22 mouse cellular contexts compared by ENCODE assay signal in the genomic region with DNA sequence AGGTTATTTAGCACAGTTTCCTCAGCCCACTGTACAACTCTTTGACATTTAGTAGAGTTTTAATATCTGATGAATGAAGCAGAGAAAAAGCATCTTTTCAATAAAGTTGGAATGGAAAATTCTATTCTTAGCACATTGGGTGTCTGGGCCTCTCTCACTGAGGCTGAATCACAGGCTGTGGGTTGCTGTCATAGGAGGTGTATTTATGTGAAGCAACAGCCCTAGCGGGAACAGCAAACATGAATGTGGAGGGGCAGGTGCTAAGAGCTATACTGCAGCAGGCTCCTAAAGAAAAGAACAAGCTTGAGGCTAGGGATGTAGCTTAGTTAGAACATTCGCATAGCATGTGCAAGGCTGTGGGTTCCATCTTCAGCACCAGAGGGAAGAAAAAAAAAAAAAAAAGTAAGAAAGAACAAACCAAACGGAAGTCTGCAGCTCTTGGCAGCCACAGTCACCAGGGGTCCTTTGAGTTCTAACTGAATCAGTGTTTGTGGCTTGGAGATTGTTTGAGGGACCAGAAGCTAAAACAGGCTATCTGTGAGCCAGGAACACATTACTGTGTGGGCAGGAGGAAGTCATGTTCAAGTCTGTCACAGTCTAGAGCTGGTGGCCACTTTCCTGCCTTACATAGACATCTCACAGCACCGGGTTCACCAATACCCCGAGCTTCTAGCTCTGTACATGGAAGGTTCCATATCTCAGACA. TPM values are rescaled to one million over a fixed set of nuclear protein-coding genes. Genes with fewer than 3 reads are reported as not detected.
DNase-seq lines count a peak whose midpoint lies in the region; ATAC-seq and TF ChIP-seq lines count a peak whose summit lies in the region.
"Had no signal": no experiment of that assay in that cellular context is flagged by ENCODE, and none has a peak within 500 bp of the region (broad histone marks: within the 10 kb centered on the region; RNA-seq: fewer than 3 reads in every experiment).

No protein-coding gene starts in this region.

- peak; percentile 28 for ATAC-seq in activated CD4-positive, CD25-positive, alpha-beta regulatory T cell, adult 4 months
- ATAC-seq in stomach, postnatal 0 days (ENCODE audit: low FRiP score, low TSS enrichment): no peak
- ATAC-seq: Patski had no signal

- intact Hi-C loops in left cerebral cortex, postnatal 10 days (cut with DNase I): no loop called here
- intact Hi-C loops in left cerebral cortex, adult 2 months (cut with DNase I): loop anchor here (1.0 kb wide), 1 partner anchor 17 kb away; no protein-coding TSS in a partner anchor

- H3K9me3 ChIP-seq in stomach, postnatal 0 days (ENCODE audit: control insufficient read depth, low read length): no peaks in the 10 kb centered on the region
- H3K9me3 ChIP-seq in forebrain, embryonic 10.5 days: no peaks in the 10 kb centered on the region
- H3K9me3 ChIP-seq: limb, embryonic 13.5 days; neural tube, embryonic 15.5 days had no signal

- no peaks in the 10 kb centered on the region for H3K36me3 ChIP-seq in stomach, postnatal 0 days (ENCODE audit: control insufficient read depth, insufficient read depth, low read length)
- H3K36me3 ChIP-seq in forebrain, embryonic 10.5 days (replicated peaks): no peaks in the 10 kb centered on the region
- H3K36me3 ChIP-seq: limb, embryonic 13.5 days; neural tube, embryonic 15.5 days had no signal

- H3K27ac ChIP-seq in left cerebral cortex, adult 2 months: peak overlapping the region; percentile 57
- no peak overlapping the region for H3K27ac ChIP-seq in stomach, postnatal 0 days (replicated peaks)
- H3K27ac ChIP-seq in forebrain, embryonic 10.5 days: no peak overlapping the region
- H3K27ac ChIP-seq: gastrocnemius, adult 2 months; kidney, postnatal 0 days; limb, embryonic 13.5 days; neural tube, embryonic 15.5 days had no signal

- no peak overlapping the region for H3K9ac ChIP-seq in stomach, postnatal 0 days (ENCODE audit: low read length)
- H3K9ac ChIP-seq: limb, embryonic 13.5 days; neural tube, embryonic 15.5 days had no signal

- no peaks in the 10 kb centered on the region for H3K27me3 ChIP-seq in stomach, postnatal 0 days (ENCODE audit: control insufficient read depth, insufficient read depth, low read length)
- no peaks in the 10 kb centered on the region; the same call in 1 of the 2 replicates for H3K27me3 ChIP-seq in forebrain, embryonic 10.5 days (ENCODE audit: poor library complexity, severe bottlenecking)

- DNase-seq in left cerebral cortex, adult 18-20 months (ENCODE audit: low spot score in 2 of 2): peak; percentile 47 to 65
- no peak for DNase-seq in left cerebral cortex, postnatal 10 days (ENCODE audit: extremely low spot score in 1 of 2, low spot score in 2 of 2)
- DNase-seq in left cerebral cortex, adult 2 months (ENCODE audit: extremely low spot score in 1 of 2, low spot score in 2 of 2): peak; percentile 26 to 55
- peak; percentile 19 for DNase-seq in thymus, postnatal 25 days
- DNase-seq in stomach, postnatal 0 days (ENCODE audit: low spot score): no peak
- DNase-seq in adrenal gland, adult 8-10 months: no peak
- no peak for DNase-seq in forebrain, embryonic 10.5 days (ENCODE audit: extremely low spot score, low spot score)
- DNase-seq: adrenal gland, adult 2 months; gastrocnemius, adult 2 months; heart, postnatal 36 days; lung, adult 18-20 months had no signal

- no peak; the same call in 1 of the 2 replicates for TF ChIP-seq CTCF in left cerebral cortex, adult 2 months (IDR thresholded peaks at IDR 0.05)
- TF ChIP-seq CTCF in stomach, postnatal 0 days (IDR thresholded peaks at IDR 0.05; ENCODE audit: low read depth): no peak

- no peaks in the 10 kb centered on the region for H3K4me1 ChIP-seq in stomach, postnatal 0 days (replicated peaks; ENCODE audit: control insufficient read depth, insufficient read depth)
- H3K4me1 ChIP-seq in forebrain, embryonic 10.5 days: no peaks in the 10 kb centered on the region
- H3K4me1 ChIP-seq: limb, embryonic 13.5 days; neural tube, embryonic 15.5 days had no signal

- H3K4me3 ChIP-seq in left cerebral cortex, adult 2 months: no peak overlapping the region
- no peak overlapping the region for H3K4me3 ChIP-seq in stomach, postnatal 0 days (ENCODE audit: low read depth, low read length)
- no peak overlapping the region for H3K4me3 ChIP-seq in forebrain, embryonic 10.5 days
- H3K4me3 ChIP-seq: erythroblast, embryonic 14.5 days; gastrocnemius, adult 2 months; limb, embryonic 13.5 days; megakaryocyte, embryonic 14.5 days; neural tube, embryonic 15.5 days had no signal

- TF ChIP-seq EP300 in stomach, postnatal 0 days (optimal IDR thresholded peaks at IDR 0.05): no peak

- WGBS in stomach, postnatal 0 days: 64% methylated on average over 5 of the region's 5 CpGs
- WGBS in forebrain, embryonic 10.5 days: 81% methylated on average over 5 of the region's 5 CpGs

- H3K4me2 ChIP-seq in stomach, postnatal 0 days (replicated peaks; ENCODE audit: low read depth): no peak overlapping the region
- H3K4me2 ChIP-seq: limb, embryonic 13.5 days; neural tube, embryonic 15.5 days had no signal

RNA-seq across cellular contexts. Expression of a gene that starts 7.8 kb away (rescaled TPM):
- 10 to 100 TPM; 22.0 to 23.4 TPM for total RNA-seq in left cerebral cortex, adult 18-20 months (2021)
- 10 to 100 TPM; 18.8 to 22.7 TPM for total RNA-seq in left cerebral cortex, postnatal 10 days (2021)
- 10 to 100 TPM; 53.6 to 68.7 TPM for polyA plus RNA-seq in activated CD4-positive, CD25-positive, alpha-beta regulatory T cell, adult 4 months (2017; shearing (Covaris generic))
- total RNA-seq in left cerebral cortex, adult 2 months (2021): 10 to 100 TPM; 19.3 to 24.4 TPM
- 47.2 and 48.9 TPM in 2 replicates for polyA plus RNA-seq in stomach, postnatal 0 days (2015; fragmentation: Nextera tagmentation; extraction: Ambion mirVana)
- 10 to 100 TPM; 55.8 to 65.6 (median 58.6) TPM for total RNA-seq in adrenal gland, adult 8-10 months (2022)
- polyA plus RNA-seq in forebrain, embryonic 10.5 days (2016; fragmentation: Nextera tagmentation; extraction: Ambion mirVana): 142 and 145 TPM in 2 replicates

RNA-seq across cellular contexts. Expression of a gene that starts 31.5 kb away (rescaled TPM):
- not detected for total RNA-seq in left cerebral cortex, adult 18-20 months (2021)
- under 1 TPM in 1 of 2 experiments, not detected in 1; 0.53 TPM for total RNA-seq in left cerebral cortex, postnatal 10 days (2021)
- polyA plus RNA-seq in activated CD4-positive, CD25-positive, alpha-beta regulatory T cell, adult 4 months (2017; shearing (Covaris generic)): not detected
- total RNA-seq in left cerebral cortex, adult 2 months (2021): under 1 TPM; 0.25 to 0.30 TPM
- polyA plus RNA-seq in stomach, postnatal 0 days (2015; fragmentation: Nextera tagmentation; extraction: Ambion mirVana): not detected in 2 replicates
- under 1 TPM in 1 of 4 experiments, not detected in 3; 0.18 TPM for total RNA-seq in adrenal gland, adult 8-10 months (2022)
- polyA plus RNA-seq in forebrain, embryonic 10.5 days (2016; fragmentation: Nextera tagmentation; extraction: Ambion mirVana): 0.10 TPM in 1 of 2 replicates, not detected in the other
- total RNA-seq: adrenal gland, adult 2 months; gastrocnemius, adult 2 months; heart, adult 8-10 months; heart, postnatal 36 days; monocyte, adult 5-6 weeks had no signal
- polyA plus RNA-seq: adrenal gland, adult 2 months; erythroblast, embryonic 14.5 days; Patski; stomach, embryonic 16.5 days had no signal

RNA-seq across cellular contexts. Expression of a gene that starts 35.4 kb away (rescaled TPM):
- total RNA-seq in left cerebral cortex, adult 18-20 months (2021): 100 to 1,000 TPM; 525 to 560 TPM
- total RNA-seq in left cerebral cortex, postnatal 10 days (2021): 100 to 1,000 TPM; 234 to 238 TPM
- not detected for polyA plus RNA-seq in activated CD4-positive, CD25-positive, alpha-beta regulatory T cell, adult 4 months (2017; shearing (Covaris generic))
- 100 to 1,000 TPM; 530 to 532 TPM for total RNA-seq in left cerebral cortex, adult 2 months (2021)
- 1.8 and 3.0 TPM in 2 replicates for polyA plus RNA-seq in stomach, postnatal 0 days (2015; fragmentation: Nextera tagmentation; extraction: Ambion mirVana)
- total RNA-seq in adrenal gland, adult 8-10 months (2022): 1 to 10 TPM; 5.0 to 9.1 (median 7.2) TPM
- 0.30 and 0.73 TPM in 2 replicates for polyA plus RNA-seq in forebrain, embryonic 10.5 days (2016; fragmentation: Nextera tagmentation; extraction: Ambion mirVana)
- total RNA-seq: monocyte, adult 5-6 weeks had no signal
- polyA plus RNA-seq: erythroblast, embryonic 14.5 days; Patski had no signal

RNA-seq across cellular contexts. Expression of a gene that starts 42.6 kb away (rescaled TPM):
- under 1 TPM in 1 of 2 experiments, not detected in 1; 0.23 TPM for total RNA-seq in left cerebral cortex, adult 18-20 months (2021)
- total RNA-seq in left cerebral cortex, postnatal 10 days (2021): under 1 TPM; 0.26 to 0.54 TPM
- polyA plus RNA-seq in activated CD4-positive, CD25-positive, alpha-beta regulatory T cell, adult 4 months (2017; shearing (Covaris generic)): under 1 TPM in 1 of 2 experiments, not detected in 1; 0.20 TPM
- total RNA-seq in left cerebral cortex, adult 2 months (2021): under 1 TPM in 1 of 2 experiments, not detected in 1; 0.26 TPM
- polyA plus RNA-seq in stomach, postnatal 0 days (2015; fragmentation: Nextera tagmentation; extraction: Ambion mirVana): 0.21 and 0.25 TPM in 2 replicates
- total RNA-seq in adrenal gland, adult 8-10 months (2022): under 1 TPM; 0.12 to 0.70 (median 0.30) TPM
- 0.12 and 0.15 TPM in 2 replicates for polyA plus RNA-seq in forebrain, embryonic 10.5 days (2016; fragmentation: Nextera tagmentation; extraction: Ambion mirVana)
- total RNA-seq: adrenal gland, adult 2 months; gastrocnemius, adult 2 months; heart, adult 8-10 months; heart, postnatal 36 days; monocyte, adult 5-6 weeks had no signal
- polyA plus RNA-seq: erythroblast, embryonic 14.5 days had no signal

RNA-seq across cellular contexts. Expression of a gene that starts 53.7 kb away (rescaled TPM):
- 10 to 100 TPM; 10.5 to 13.4 TPM for total RNA-seq in left cerebral cortex, adult 18-20 months (2021)
- 1 to 10 TPM; 8.2 to 8.6 TPM for total RNA-seq in left cerebral cortex, postnatal 10 days (2021)
- polyA plus RNA-seq in activated CD4-positive, CD25-positive, alpha-beta regulatory T cell, adult 4 months (2017; shearing (Covaris generic)): not detected
- total RNA-seq in left cerebral cortex, adult 2 months (2021): 10 to 100 TPM in 1 of 2 experiments, 1 to 10 TPM in 1; 9.3 to 11.4 TPM
- polyA plus RNA-seq in stomach, postnatal 0 days (2015; fragmentation: Nextera tagmentation; extraction: Ambion mirVana): not detected in 2 replicates
- total RNA-seq in adrenal gland, adult 8-10 months (2022): 100 to 1,000 TPM in 2 of 4 experiments, 10 to 100 TPM in 2; 65.4 to 137 (median 88.0) TPM
- polyA plus RNA-seq in forebrain, embryonic 10.5 days (2016; fragmentation: Nextera tagmentation; extraction: Ambion mirVana): not detected in 2 replicates
- total RNA-seq: monocyte, adult 5-6 weeks had no signal
- polyA plus RNA-seq: erythroblast, embryonic 14.5 days; limb, embryonic 13.5 days; Patski; small intestine, adult 2 months; stomach, embryonic 16.5 days had no signal

Comparison
In these comparisons a context has a peak if more than half of its experiments do, and no peak if none do; other contexts are left out.
1. DNase-seq: peak in left cerebral cortex, adult 18-20 months (2 of 2), left cerebral cortex, adult 2 months (2 of 2) and thymus, postnatal 25 days (single experiment); none in left cerebral cortex, postnatal 10 days (0 of 2), stomach, postnatal 0 days (single experiment), adrenal gland, adult 8-10 months (single experiment) and forebrain, embryonic 10.5 days (single experiment).
2. RNA of a gene that starts 35.4 kb away (total RNA-seq): 525 to 560 TPM in left cerebral cortex, adult 18-20 months, 530 to 532 TPM in left cerebral cortex, adult 2 months and 234 to 238 TPM in left cerebral cortex, postnatal 10 days; 5.0 to 9.1 TPM in adrenal gland, adult 8-10 months; every median in the first group is over 10 times any median in the second.